ENCODE assay signal across 9 mouse cellular contexts in the genomic region with DNA sequence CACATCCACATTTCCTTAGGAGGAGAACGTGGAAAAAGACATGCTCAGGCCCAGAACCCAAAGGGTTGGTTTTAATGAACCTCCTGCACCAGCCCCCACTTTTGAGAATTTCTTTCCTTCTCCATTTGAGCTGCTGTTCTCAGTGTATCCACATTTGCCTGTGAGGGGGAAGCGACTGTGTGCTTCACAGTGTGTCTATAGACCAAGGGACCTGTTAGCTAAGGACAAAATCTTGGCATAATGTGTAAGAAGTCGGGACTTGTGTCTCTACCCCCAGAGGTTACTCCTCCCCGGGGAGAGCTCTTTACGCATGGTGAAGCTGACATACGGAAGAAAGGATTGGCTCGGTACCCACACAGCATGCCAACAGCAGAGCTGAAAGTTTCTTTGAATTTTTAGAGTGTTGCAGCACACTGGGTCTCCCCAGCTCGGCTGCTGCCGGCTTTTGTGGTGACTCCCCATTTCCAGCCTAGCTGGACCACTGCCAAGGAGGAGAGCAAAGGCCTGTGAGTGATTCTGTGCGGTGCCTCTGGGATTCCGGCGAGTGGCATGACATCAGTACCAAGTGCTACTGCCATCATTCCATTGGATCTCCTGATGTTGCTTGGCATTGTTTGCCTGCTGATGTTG. TPM values are rescaled to one million over a fixed set of nuclear protein-coding genes. Genes with fewer than 3 reads are reported as not detected.
DNase-seq lines count a peak whose midpoint lies in the region; ATAC-seq and TF ChIP-seq lines count a peak whose summit lies in the region.
"Had no signal": no experiment of that assay in that cellular context is flagged by ENCODE, and none has a peak within 500 bp of the region (broad histone marks: within the 10 kb centered on the region; RNA-seq: fewer than 3 reads in every experiment).

No protein-coding gene starts in this region.

- ATAC-seq in neural tube, embryonic 15.5 days (ENCODE audit: low FRiP score), result peak; percentile 9; the same call in 1 of the 2 replicates
- ATAC-seq: inflammation-experienced regulatory T-cells, adult 6 months had no signal

- H3K4me2 ChIP-seq in neural tube, embryonic 15.5 days, result peak overlapping the region; percentile 60

- peaks cover 36% of the 10 kb centered on the region for H3K4me1 ChIP-seq in neural tube, embryonic 15.5 days

- peak; percentile 83 for DNase-seq in brain, embryonic 14.5 days (ENCODE audit: low read depth)
- DNase-seq in cerebellum, postnatal 25 days, result peak; percentile 85 to 87
- DNase-seq in layer of hippocampus, adult 11-12 months (ENCODE audit: low spot score), result peak; percentile 40
- DNase-seq in gastrocnemius, adult 8-10 months (ENCODE audit: low spot score in 2 of 2), result no peak
- DNase-seq in adrenal gland, postnatal 25 days, result no peak
- no peak for DNase-seq in thymus, postnatal 36 days

- no peak for TF ChIP-seq CTCF in brain, embryonic 14.5 days (IDR thresholded peaks at IDR 0.05; ENCODE audit: borderline replicate concordance, extremely low read depth, insufficient read depth, insufficient read length)

- no peaks in the 10 kb centered on the region for H3K36me3 ChIP-seq in neural tube, embryonic 15.5 days

- TF ChIP-seq POLR2A in brain, embryonic 14.5 days (IDR thresholded peaks at IDR 0.05; ENCODE audit: borderline replicate concordance, extremely low read depth, insufficient read depth, insufficient read length, poor library complexity, severe bottlenecking), result no peak

- no peaks in the 10 kb centered on the region for H3K9me3 ChIP-seq in neural tube, embryonic 15.5 days (replicated peaks)

- H3K27ac ChIP-seq in neural tube, embryonic 15.5 days (replicated peaks), result peak overlapping the region; percentile 87

- H3K9ac ChIP-seq in neural tube, embryonic 15.5 days (replicated peaks), result peak overlapping the region; percentile 69

- WGBS in neural tube, embryonic 15.5 days, result 24% methylated on average over 12 of the region's 12 CpGs

- H3K27me3 ChIP-seq in neural tube, embryonic 15.5 days (replicated peaks), result peaks cover 7% of the 10 kb centered on the region; the same call in 1 of the 2 replicates

- peak overlapping the region; percentile 58 for H3K4me3 ChIP-seq in neural tube, embryonic 15.5 days (replicated peaks)

RNA-seq across cellular contexts. Expression of a gene that starts 9.4 kb away (rescaled TPM):
- polyA plus RNA-seq in brain, embryonic 14.5 days (2012; rRNA removed), result 20.5 and 33.7 TPM in 2 replicates
- polyA plus RNA-seq in neural tube, embryonic 15.5 days (2015; fragmentation: Nextera tagmentation; extraction: Ambion mirVana), result 68.0 and 77.8 TPM in 2 replicates
- 1 to 10 TPM; 1.6 to 4.2 (median 3.0) TPM for total RNA-seq in gastrocnemius, adult 8-10 months (2022)
- total RNA-seq in adrenal gland, postnatal 25 days (2021), result 0.86 and 1.2 TPM in 2 replicates
- polyA plus RNA-seq: inflammation-experienced regulatory T-cells, adult 6 months had no signal

RNA-seq across cellular contexts. Expression of a gene that starts 54.7 kb away (rescaled TPM):
- polyA plus RNA-seq in brain, embryonic 14.5 days (2012; rRNA removed), result 4.5 and 4.6 TPM in 2 replicates
- polyA plus RNA-seq in neural tube, embryonic 15.5 days (2015; fragmentation: Nextera tagmentation; extraction: Ambion mirVana), result 6.8 and 6.9 TPM in 2 replicates
- total RNA-seq in gastrocnemius, adult 8-10 months (2022), result 1 to 10 TPM; 1.8 to 7.4 (median 4.8) TPM
- total RNA-seq in adrenal gland, postnatal 25 days (2021), result 1.1 and 1.8 TPM in 2 replicates
- total RNA-seq: MEL had no signal
- polyA plus RNA-seq: inflammation-experienced regulatory T-cells, adult 6 months had no signal

Comparison
In these comparisons a context has a peak if more than half of its experiments do, and no peak if none do; other contexts are left out.
1. DNase-seq: peak in brain, embryonic 14.5 days (single experiment), cerebellum, postnatal 25 days (2 of 2) and layer of hippocampus, adult 11-12 months (single experiment); none in gastrocnemius, adult 8-10 months (0 of 2), adrenal gland, postnatal 25 days (single experiment) and thymus, postnatal 36 days (0 of 2).